Mouse (Mus musculus) B cell, adult 2 months (primary cell): ENCODE measurements at regions not wholly inside any gene's neighbourhood (a gene's known extent, or its start where the extent isn't known, plus 50 kb on each side); places are given as distances from the start of the nearest gene placed in this dataset.
A peak's percentile ranks its signal among the peaks of the same experiment; 100 is the strongest.
"Not testable (repeated sequence)": the region's sequence is repeated elsewhere in the genome, so short reads cannot be mapped to it uniquely, and the experiment has no call there.

Experiments
- DNase-seq, 2 experiments: peaks; one replicate each; pipeline ENCODE4 v3.0.0; 2022

GRCm38 (mm10) chr12:61989471-61989870 is 466.5 kb downstream of the Lrfn5 start:
- DNase-seq: no peak

DNA sequence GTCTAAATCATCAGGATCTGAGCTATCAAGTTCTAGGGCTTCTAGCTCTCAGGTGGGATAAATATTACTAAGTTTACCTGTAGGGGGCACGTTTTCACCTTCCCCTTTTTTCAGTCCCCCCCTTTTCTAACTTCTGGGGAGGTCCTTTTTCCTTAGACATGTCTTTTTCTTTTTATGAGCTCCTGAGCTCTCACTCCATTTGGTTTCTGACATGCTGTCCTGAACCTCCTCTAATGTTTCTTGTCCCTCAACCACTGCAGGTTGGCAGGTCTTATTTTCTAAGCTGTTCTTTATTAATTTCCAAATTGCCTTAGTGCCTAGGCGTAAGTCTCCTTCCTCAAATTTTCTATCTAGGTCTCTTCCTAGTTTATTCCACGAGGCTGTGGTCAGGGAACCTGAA is 470.9 kb downstream of the Lrfn5 start:
- not testable (repeated sequence) for DNase-seq

DNA sequence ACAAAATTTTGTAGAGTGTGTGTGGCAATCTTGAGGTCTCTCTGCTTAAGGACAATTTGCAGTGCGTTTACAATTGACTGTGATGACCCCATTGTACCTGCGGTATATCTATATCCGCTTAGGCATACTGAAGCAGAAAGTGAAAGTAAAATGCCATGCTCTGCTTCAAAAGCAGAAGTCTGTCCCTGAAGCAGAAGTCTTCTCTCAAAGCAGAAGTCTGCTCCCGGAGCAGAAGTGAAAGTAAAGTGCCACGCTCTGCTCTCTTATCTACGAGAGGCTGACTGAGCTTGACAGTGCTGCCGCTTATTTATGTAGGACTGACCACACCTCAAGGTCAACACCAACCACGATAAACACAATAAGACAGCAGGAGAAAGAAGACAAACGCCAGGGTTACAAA is 471.3 kb downstream of the Lrfn5 start:
- DNase-seq: peak; percentile 24 to 33

DNA sequence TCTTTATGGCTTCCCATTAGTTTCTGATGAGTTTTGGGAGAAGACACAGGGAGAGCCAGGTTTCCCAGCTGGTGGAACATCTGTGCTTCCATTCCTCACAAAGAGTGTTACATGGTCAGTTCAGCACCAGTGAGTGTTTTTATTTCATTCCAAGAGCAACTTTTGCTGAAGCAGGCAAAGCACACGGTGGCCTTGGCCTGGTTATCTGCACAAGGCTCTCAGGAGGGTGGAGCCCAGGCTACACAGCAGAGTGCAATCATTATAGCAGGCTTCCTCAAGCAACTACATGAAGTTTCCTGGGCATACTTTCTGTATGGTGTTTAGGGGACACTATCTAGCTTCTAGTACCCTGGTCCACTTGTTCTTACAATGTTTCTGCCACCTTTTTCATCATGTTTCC is 490.4 kb downstream of the Lrfn5 start:
- no peak for DNase-seq

DNA sequence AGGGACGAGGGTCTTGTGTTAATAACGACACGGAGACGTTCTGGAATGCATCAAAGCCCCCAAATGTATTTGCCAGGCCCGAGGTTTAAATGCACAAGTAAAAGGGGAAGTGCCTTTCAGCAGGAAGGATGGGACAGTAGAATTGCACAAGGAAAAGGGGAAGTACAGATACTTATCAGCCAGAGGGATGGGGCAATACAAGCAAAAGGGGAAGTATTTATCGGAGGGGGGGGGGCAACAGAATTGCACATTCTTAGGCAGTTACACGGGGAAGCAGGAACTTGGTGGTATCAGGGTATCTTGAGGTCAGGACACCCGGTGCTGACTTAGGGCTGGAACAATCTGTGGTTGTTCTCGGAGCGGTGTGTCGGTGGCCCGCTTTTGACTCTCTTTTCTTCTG is 494.7 kb downstream of the Lrfn5 start:
- DNase-seq: not testable (repeated sequence)
